Mouse (Mus musculus) heart, postnatal 36 days (tissue): ENCODE results near the gene Gm42957. TPM values are rescaled to one million over a fixed set of nuclear protein-coding genes. Genes with fewer than 3 reads are reported as not detected.
A peak's percentile ranks its signal among the peaks of the same experiment; 100 is the strongest.

Experiments used
- DNase-seq, 2 experiments: peaks; one replicate each; pipeline ENCODE4 v3.0.0; 2021 to 2022
- intact Hi-C: fragments of 180-260 bp; cut with DNase I; formaldehyde crosslinking; loops from one replicate; pipeline ENCODE4 v1.15.1; 2025
- total RNA-seq, 2 experiments: library from RNA; stranded (reverse); gene quantifications; 2 replicates each; pipeline ENCODE4 v1.2.3; 2021

Gene Gm42957
- total RNA-seq, 2 experiments from 2014 or later: not detected

DNA sequence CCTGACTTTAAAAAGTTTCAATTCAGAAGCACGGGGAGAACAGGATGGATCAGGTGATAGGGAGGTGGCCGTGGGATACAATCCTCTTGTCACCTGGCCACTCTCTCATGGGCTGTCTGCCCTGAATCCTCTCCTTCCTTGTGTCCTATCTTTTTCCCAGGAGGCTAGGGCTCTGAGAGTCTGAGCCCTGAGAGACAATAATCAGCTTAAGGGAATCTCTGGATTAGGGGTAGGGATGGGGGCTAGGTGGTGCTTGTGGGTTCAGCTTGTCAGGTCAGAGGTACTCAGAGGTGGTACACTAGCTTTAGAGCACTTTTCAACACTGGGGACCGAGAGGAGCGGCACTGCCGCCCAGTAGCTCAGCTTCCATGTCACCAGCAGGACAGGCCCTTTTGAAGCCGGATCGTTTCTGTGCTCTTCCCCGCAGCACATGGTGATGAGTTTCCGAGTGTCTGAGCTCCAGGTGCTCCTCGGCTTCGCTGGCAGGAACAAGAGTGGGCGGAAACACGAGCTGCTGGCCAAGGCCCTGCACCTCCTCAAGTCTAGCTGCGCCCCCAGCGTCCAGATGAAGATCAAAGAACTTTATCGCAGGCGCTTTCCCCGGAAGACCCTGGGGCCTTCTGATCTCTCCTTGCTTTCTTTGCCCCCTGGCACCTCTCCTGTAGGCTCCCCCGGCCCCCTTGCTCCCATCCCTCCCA lies 63.9 kb downstream of the Gm42957 start:
- intact Hi-C loops: no loop called here

DNA sequence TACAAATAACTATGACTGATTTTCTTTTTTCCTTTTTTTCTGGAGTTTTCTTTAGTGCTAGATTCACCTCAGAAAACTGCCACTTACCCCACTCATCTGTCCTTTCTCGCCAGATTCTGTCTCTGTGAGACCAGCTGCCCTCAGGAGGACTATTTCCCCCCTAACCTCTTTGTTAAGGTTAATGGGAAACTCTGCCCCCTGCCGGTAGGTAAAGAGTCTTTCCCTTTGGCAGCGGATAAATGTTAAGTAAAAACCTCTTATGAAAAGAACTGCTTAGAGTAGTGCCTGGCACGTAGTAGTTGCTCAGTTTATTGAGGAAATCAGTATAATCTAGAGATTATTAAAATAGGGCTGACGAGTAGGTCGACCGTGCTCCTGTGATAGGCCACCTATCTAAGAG lies 65.1 kb downstream of the Gm42957 start:
- intact Hi-C loops: no loop called here

More for the DNA sequence above, 63.9 kb downstream of the Gm42957 start:
- no peak for DNase-seq

DNA sequence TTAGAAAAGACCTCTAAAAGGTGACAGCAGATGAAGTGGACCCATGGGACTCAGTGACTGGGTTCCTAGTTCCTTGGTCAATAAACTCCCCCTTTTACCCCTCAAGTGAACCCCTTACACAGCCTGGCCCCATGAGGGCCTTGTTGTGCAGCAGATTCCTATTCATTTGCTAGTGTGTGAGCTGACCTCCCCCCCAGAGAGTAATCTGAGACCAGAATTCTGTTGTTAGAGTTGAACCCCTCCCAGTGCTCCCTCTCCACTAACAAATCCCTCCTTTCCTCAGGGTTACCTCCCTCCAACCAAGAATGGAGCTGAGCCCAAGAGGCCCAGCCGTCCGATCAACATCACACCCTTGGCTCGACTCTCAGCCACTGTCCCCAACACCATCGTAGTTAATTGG lies 65.7 kb downstream of the Gm42957 start:
- intact Hi-C loops: no loop called here
- DNase-seq: no peak

More for the DNA sequence above, 65.1 kb downstream of the Gm42957 start:
- DNase-seq: peak in 1 of 2 experiments; percentile 45

Other genes starting within 250 kb of the Gm42957 start
- not detected for gene BC107364, start 183.2 kb upstream of the Gm42957 start, total RNA-seq
- 100 to 1,000 TPM; 261 to 293 TPM for gene Hfe2, start 110.3 kb upstream of the Gm42957 start, total RNA-seq
- gene Txnip, start 77.5 kb upstream of the Gm42957 start, total RNA-seq: 1,000 to 10,000 TPM in 1 of 2 experiments, 100 to 1,000 TPM in 1; 646 to 1,158 TPM
- 1 to 10 TPM in 1 of 2 experiments, under 1 TPM in 1; 0.89 to 2.8 TPM for gene Gm16253, start 58.5 kb upstream of the Gm42957 start, total RNA-seq
- gene Polr3gl, start 41.3 kb upstream of the Gm42957 start, total RNA-seq: 10 to 100 TPM; 30.3 to 33.0 TPM
- 1 to 10 TPM; 1.3 to 2.2 TPM for gene Ankrd34a, start 38.8 kb upstream of the Gm42957 start, total RNA-seq
- 10 to 100 TPM; 27.6 to 32.1 TPM for gene Lix1l, start 34.3 kb upstream of the Gm42957 start, total RNA-seq
- gene Rbm8a, start 5.5 kb upstream of the Gm42957 start, total RNA-seq: 10 to 100 TPM; 30.9 to 40.9 TPM
- 10 to 100 TPM; 33.5 to 36.8 TPM for gene Pex11b, start 98 bp upstream of the Gm42957 start, total RNA-seq
- gene Itga10, start 10.1 kb downstream of the Gm42957 start, total RNA-seq: under 1 TPM; 0.61 to 0.62 TPM
- gene Ankrd35, start 34.7 kb downstream of the Gm42957 start, total RNA-seq: 1 to 10 TPM in 1 of 2 experiments, under 1 TPM in 1; 0.78 to 1.7 TPM
- 10 to 100 TPM; 16.5 to 17.1 TPM for gene Pias3, start 60.9 kb downstream of the Gm42957 start, total RNA-seq
- gene Nudt17, start 73.1 kb downstream of the Gm42957 start, total RNA-seq: 1 to 10 TPM; 3.0 to 3.4 TPM
- 10 to 100 TPM; 24.4 to 26.4 TPM for gene Polr3c, start 92.2 kb downstream of the Gm42957 start, total RNA-seq
- gene Rnf115, start 92.2 kb downstream of the Gm42957 start, total RNA-seq: 10 to 100 TPM; 19.8 to 27.3 TPM
- not detected for gene Pdzk1, start 193.8 kb downstream of the Gm42957 start, total RNA-seq
- not detected for gene Cd160, start 193.9 kb downstream of the Gm42957 start, total RNA-seq